Mouse (Mus musculus): ENCODE measurements around the gene Esrrg. TPM values are rescaled to one million over a fixed set of nuclear protein-coding genes. Genes with fewer than 3 reads are reported as not detected.

The Esrrg gene
- total and polyA plus RNA-seq, 2 experiments from 2014 or later = 28.0 to 41.6 TPM

- no peaks in the 10 kb centered on the region for H3K4me1 ChIP-seq (ENCODE audit: insufficient read depth, low read length)
- no peaks in the 10 kb centered on the region for H3K36me3 ChIP-seq (ENCODE audit: insufficient read depth, low read length)
- H3K27me3 ChIP-seq (ENCODE audit: insufficient read depth, low read length) = no peaks in the 10 kb centered on the region
- no peak overlapping the region for H3K4me2 ChIP-seq (ENCODE audit: low read depth, low read length)
- H3K27ac ChIP-seq = no peak overlapping the region
- ATAC-seq (no peak), DNase-seq (ENCODE audit: low spot score) (no peak)
- H3K9me3 ChIP-seq (ENCODE audit: low read length) = no peaks in the 10 kb centered on the region
- no peak overlapping the region for H3K4me3 ChIP-seq (ENCODE audit: low read length)
- 83% methylated on average over 3 of the region's 3 CpGs for WGBS
- no peak overlapping the region for H3K9ac ChIP-seq (replicated peaks; ENCODE audit: low read length)
- TF ChIP-seq CTCF (IDR thresholded peaks at IDR 0.05; ENCODE audit: low read depth) = no peak
Observed at GRCm38 (mm10) chr1:187759536-187759935, 150.9 kb downstream of the Esrrg start.

DNA sequence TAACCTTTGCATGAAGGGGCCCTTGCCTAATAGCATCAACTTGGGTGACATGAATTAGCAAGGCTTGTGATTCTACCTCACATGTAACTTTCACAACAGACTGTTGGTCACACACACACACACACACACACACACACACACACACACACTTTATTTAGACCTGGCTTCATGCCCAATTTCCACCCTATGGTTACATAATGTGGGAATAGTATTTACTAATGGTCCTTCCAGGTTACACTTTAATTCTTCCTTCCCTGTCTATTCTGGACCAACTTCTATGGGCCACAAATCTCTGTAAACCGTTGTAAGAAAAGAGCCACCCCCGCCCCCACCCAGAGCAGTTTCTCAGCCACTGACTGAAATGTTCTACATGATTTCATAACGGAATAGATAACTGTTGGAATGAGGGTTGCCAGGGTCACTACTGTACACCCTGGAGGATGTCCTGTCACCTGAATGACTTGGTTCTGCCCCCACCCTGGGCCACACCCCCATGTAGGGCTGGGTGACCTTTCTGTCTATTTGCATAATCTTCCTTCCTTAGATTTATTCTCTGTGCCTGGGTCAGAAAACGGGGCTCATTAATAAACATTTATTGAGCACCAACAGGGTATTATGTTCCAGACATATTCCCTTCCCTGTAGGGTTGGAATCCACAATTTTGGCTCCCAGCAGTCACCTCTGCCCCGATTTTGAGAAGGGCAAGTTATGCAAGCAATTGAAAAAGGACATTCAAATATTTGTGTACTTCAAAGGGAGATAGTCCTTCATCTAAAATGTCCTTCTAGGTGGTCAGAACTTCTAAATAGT is 154.3 kb downstream of the Esrrg start:
- WGBS = 68% methylated on average over 5 of the region's 5 CpGs
- H3K27me3 ChIP-seq (ENCODE audit: insufficient read depth, low read length) = no peaks in the 10 kb centered on the region
- no peaks in the 10 kb centered on the region for H3K9me3 ChIP-seq (ENCODE audit: low read length)
- no peaks in the 10 kb centered on the region for H3K36me3 ChIP-seq (ENCODE audit: insufficient read depth, low read length)
- H3K4me2 ChIP-seq (ENCODE audit: low read depth, low read length) = no peak overlapping the region
- no peaks in the 10 kb centered on the region for H3K4me1 ChIP-seq (ENCODE audit: insufficient read depth, low read length)
- ATAC-seq (no peak), DNase-seq (ENCODE audit: low spot score) (no peak)
- H3K4me3 ChIP-seq (ENCODE audit: low read length) = no peak overlapping the region
- no peak overlapping the region for H3K9ac ChIP-seq (replicated peaks; ENCODE audit: low read length)
- H3K27ac ChIP-seq = no peak overlapping the region
- TF ChIP-seq CTCF (IDR thresholded peaks at IDR 0.05; ENCODE audit: low read depth) = no peak

DNA sequence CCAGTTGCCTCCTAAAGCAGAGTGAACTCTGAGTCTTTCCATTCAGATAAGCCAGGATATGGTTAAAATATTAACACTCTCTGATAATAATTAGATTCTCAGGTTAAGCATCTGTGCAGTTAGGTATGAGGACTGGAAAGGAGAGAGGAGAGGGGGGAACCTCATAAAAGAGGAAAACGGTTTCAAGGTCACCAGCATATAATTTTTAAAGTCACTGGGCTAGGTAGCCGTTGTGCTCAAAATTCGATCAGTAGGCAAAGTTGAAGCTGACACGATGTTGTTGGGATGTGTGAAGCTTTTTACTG is 154.8 kb downstream of the Esrrg start:
- H3K27me3 ChIP-seq (ENCODE audit: insufficient read depth, low read length) = no peaks in the 10 kb centered on the region
- TF ChIP-seq CTCF (IDR thresholded peaks at IDR 0.05; ENCODE audit: low read depth) = no peak
- H3K27ac ChIP-seq = no peak overlapping the region
- 80% methylated on average over 4 of the region's 4 CpGs for WGBS
- H3K4me1 ChIP-seq (ENCODE audit: insufficient read depth, low read length) = no peaks in the 10 kb centered on the region
- DNase-seq (ENCODE audit: low spot score) (no peak), ATAC-seq (no peak)
- H3K9ac ChIP-seq (replicated peaks; ENCODE audit: low read length) = no peak overlapping the region
- no peak overlapping the region for H3K4me2 ChIP-seq (ENCODE audit: low read depth, low read length)
- no peaks in the 10 kb centered on the region for H3K36me3 ChIP-seq (ENCODE audit: insufficient read depth, low read length)
- H3K9me3 ChIP-seq (ENCODE audit: low read length) = no peaks in the 10 kb centered on the region
- no peak overlapping the region for H3K4me3 ChIP-seq (ENCODE audit: low read length)

- WGBS = 80% methylated on average over 3 of the region's 3 CpGs
Observed at GRCm38 (mm10) chr1:187763821-187764220, 155.2 kb downstream of the Esrrg start.

GRCm38 (mm10) chr1:187765577-187765976 is 157.0 kb downstream of the Esrrg start:
- no peaks in the 10 kb centered on the region for H3K4me1 ChIP-seq (ENCODE audit: insufficient read depth, low read length)
- H3K9ac ChIP-seq (replicated peaks; ENCODE audit: low read length) = no peak overlapping the region
- H3K27ac ChIP-seq = no peak overlapping the region
- H3K9me3 ChIP-seq (ENCODE audit: low read length) = no peaks in the 10 kb centered on the region
- WGBS = 48% methylated on average over 5 of the region's 5 CpGs
- DNase-seq (ENCODE audit: low spot score) = no peak
- no peaks in the 10 kb centered on the region for H3K27me3 ChIP-seq (ENCODE audit: insufficient read depth, low read length)
- ATAC-seq = no peak
- H3K36me3 ChIP-seq (ENCODE audit: insufficient read depth, low read length) = no peaks in the 10 kb centered on the region
- TF ChIP-seq CTCF (IDR thresholded peaks at IDR 0.05; ENCODE audit: low read depth) = no peak
- no peak overlapping the region for H3K4me3 ChIP-seq (ENCODE audit: low read length)
- no peak overlapping the region for H3K4me2 ChIP-seq (ENCODE audit: low read depth, low read length)

More at GRCm38 (mm10) chr1:187763821-187764220, 155.2 kb downstream of the Esrrg start:
- Histone ChIP-seq H3K4me1 (ENCODE audit: insufficient read depth, low read length) (no peaks in the 10 kb centered on the region), H3K27me3 (ENCODE audit: insufficient read depth, low read length) (no peaks in the 10 kb centered on the region), H3K4me3 (ENCODE audit: low read length) (no peak overlapping the region), H3K36me3 (ENCODE audit: insufficient read depth, low read length) (no peaks in the 10 kb centered on the region), H3K4me2 (ENCODE audit: low read depth, low read length) (no peak overlapping the region), H3K27ac (no peak overlapping the region), H3K9ac (replicated peaks; ENCODE audit: low read length) (no peak overlapping the region), H3K9me3 (ENCODE audit: low read length) (no peaks in the 10 kb centered on the region)
- ATAC-seq = no peak
- no peak for DNase-seq (ENCODE audit: low spot score)
- TF ChIP-seq CTCF (IDR thresholded peaks at IDR 0.05; ENCODE audit: low read depth) = no peak

DNA sequence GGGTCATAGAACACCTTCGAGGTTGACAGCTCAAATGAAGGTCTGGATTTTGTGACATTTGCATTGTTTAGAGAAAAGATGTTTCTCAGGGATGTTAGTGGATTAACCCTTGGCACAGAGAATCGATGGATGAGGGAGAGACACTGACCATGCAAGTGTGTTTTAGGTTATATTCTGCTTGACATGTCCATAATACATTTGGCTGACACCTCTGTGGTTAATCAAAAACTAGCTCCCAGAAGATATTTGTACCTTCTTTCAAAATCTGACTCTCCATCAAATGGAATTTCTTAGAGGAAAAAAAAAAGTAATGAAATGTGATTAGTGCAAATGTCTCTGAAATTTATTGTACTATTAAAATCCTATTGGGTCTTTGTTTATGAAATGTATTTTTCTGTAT is 158.8 kb downstream of the Esrrg start:
- no peaks in the 10 kb centered on the region for H3K9me3 ChIP-seq (ENCODE audit: low read length)
- H3K4me1 ChIP-seq (ENCODE audit: insufficient read depth, low read length) = no peaks in the 10 kb centered on the region
- no peak overlapping the region for H3K4me3 ChIP-seq (ENCODE audit: low read length)
- TF ChIP-seq CTCF (IDR thresholded peaks at IDR 0.05; ENCODE audit: low read depth) = no peak
- no peaks in the 10 kb centered on the region for H3K36me3 ChIP-seq (ENCODE audit: insufficient read depth, low read length)
- H3K9ac ChIP-seq (replicated peaks; ENCODE audit: low read length) = no peak overlapping the region
- no peak overlapping the region for H3K27ac ChIP-seq
- H3K4me2 ChIP-seq (ENCODE audit: low read depth, low read length) = no peak overlapping the region
- 72% methylated on average over 2 of the region's 2 CpGs for WGBS
- DNase-seq (ENCODE audit: low spot score) = no peak
- no peaks in the 10 kb centered on the region for H3K27me3 ChIP-seq (ENCODE audit: insufficient read depth, low read length)
- no peak for ATAC-seq

- DNase-seq (ENCODE audit: low spot score) (no peak), ATAC-seq (no peak)
- H3K36me3 ChIP-seq (ENCODE audit: insufficient read depth, low read length) = no peaks in the 10 kb centered on the region
- H3K9ac ChIP-seq (replicated peaks; ENCODE audit: low read length) = no peak overlapping the region
- no peaks in the 10 kb centered on the region for H3K4me1 ChIP-seq (ENCODE audit: insufficient read depth, low read length)
- 92% methylated on average over 3 of the region's 3 CpGs for WGBS
- no peaks in the 10 kb centered on the region for H3K27me3 ChIP-seq (ENCODE audit: insufficient read depth, low read length)
- H3K9me3 ChIP-seq (ENCODE audit: low read length) = no peaks in the 10 kb centered on the region
- no peak overlapping the region for H3K4me2 ChIP-seq (ENCODE audit: low read depth, low read length)
- H3K27ac ChIP-seq = no peak overlapping the region
- H3K4me3 ChIP-seq (ENCODE audit: low read length) = no peak overlapping the region
- TF ChIP-seq CTCF (IDR thresholded peaks at IDR 0.05; ENCODE audit: low read depth) = no peak
Observed at GRCm38 (mm10) chr1:187770234-187770633, 161.6 kb downstream of the Esrrg start.
